Mouse (Mus musculus): ENCODE measurements at regions not wholly inside any gene's neighbourhood (a gene's known extent, or its start where the extent isn't known, plus 50 kb on each side); places are given as distances from the start of the nearest gene placed in this dataset.

DNA sequence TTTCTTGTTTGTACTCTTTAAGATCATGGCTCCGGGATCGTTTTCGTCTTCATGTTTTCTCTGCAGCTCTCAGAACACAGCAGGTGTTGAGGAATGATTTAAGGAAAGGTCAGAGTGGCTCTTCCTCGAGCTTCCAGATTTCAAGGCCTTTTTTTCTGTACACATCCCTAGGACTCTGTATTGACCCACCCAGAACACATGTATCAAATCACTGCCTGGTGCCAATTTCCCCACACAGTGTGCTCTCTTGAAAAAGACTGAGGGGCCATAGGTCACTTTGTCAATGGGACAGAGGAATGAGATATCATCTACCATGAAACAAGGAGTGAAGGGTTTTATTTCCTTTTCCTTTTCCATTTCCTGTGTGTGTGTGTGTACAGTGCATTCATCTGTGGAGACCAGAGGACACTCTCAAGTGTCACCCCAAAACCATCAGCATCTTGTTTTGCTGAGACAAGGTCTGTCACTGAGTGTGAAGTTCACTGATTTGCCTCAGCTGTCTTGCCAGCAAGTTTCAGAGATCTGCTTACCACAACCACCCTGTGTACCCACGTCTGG, 157.4 kb upstream of the Cxcr4 start:
- Histone ChIP-seq H3K27ac (ENCODE audit: insufficient read depth, low read length) (no peak overlapping the region), H3K27me3 (ENCODE audit: control insufficient read depth, insufficient read depth, low read length, poor library complexity, severe bottlenecking) (no peaks in the 10 kb centered on the region), H3K9ac (ENCODE audit: low read depth, poor library complexity, severe bottlenecking) (no peak overlapping the region), H3K4me3 (ENCODE audit: low read depth, low read length) (no peak overlapping the region), H3K36me3 (ENCODE audit: control insufficient read depth, insufficient read depth, low read length, poor library complexity, severe bottlenecking) (no peaks in the 10 kb centered on the region), H3K9me3 (replicated peaks; ENCODE audit: control insufficient read depth, insufficient read depth, low read length, poor library complexity, severe bottlenecking) (no peaks in the 10 kb centered on the region), H3K4me1 (ENCODE audit: control insufficient read depth, insufficient read depth, low read length) (no peaks in the 10 kb centered on the region)
- TF ChIP-seq CTCF (IDR thresholded peaks at IDR 0.05; ENCODE audit: low read depth, low read length) (no peak), POLR2A (IDR thresholded peaks at IDR 0.05; ENCODE audit: insufficient read depth, low read length) (no peak), EP300 (IDR thresholded peaks at IDR 0.05; ENCODE audit: insufficient read depth, low read depth, low read length) (no peak)

DNA sequence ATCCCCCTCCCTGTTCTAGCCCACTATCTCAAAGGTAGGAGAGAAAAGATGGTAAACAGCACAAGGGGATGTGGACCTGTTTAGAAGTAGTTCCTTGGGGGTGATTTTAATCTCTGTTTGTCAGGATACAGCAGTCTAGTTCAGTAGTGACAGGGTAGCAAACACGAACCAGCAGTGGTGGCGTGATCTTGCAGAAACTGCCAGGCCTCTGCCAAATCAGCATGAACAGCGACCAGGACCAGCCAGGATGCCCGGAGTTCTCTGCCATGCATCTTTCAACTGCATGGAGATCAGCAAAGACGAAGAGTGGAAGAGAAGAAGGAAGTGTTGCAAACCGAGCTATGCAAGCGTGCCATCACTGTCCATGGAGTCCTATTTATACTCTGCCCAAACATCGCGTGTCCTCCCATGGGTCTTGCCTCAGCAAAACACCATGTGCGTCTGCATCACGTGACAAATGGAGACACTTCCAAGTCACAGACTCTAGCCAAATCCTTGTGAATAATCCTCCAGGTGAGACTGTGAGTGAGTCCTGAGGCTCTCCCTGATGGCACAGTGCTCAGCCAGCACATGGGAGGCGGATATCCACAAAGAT, 155.2 kb upstream of the Cxcr4 start:
- Histone ChIP-seq H3K9me3 (replicated peaks; ENCODE audit: control insufficient read depth, insufficient read depth, low read length, poor library complexity, severe bottlenecking) (no peaks in the 10 kb centered on the region), H3K36me3 (ENCODE audit: control insufficient read depth, insufficient read depth, low read length, poor library complexity, severe bottlenecking) (no peaks in the 10 kb centered on the region), H3K27ac (ENCODE audit: insufficient read depth, low read length) (no peak overlapping the region), H3K4me3 (ENCODE audit: low read depth, low read length) (no peak overlapping the region), H3K4me1 (ENCODE audit: control insufficient read depth, insufficient read depth, low read length) (no peaks in the 10 kb centered on the region), H3K9ac (ENCODE audit: low read depth, poor library complexity, severe bottlenecking) (no peak overlapping the region), H3K27me3 (ENCODE audit: control insufficient read depth, insufficient read depth, low read length, poor library complexity, severe bottlenecking) (no peaks in the 10 kb centered on the region)
- TF ChIP-seq POLR2A (IDR thresholded peaks at IDR 0.05; ENCODE audit: insufficient read depth, low read length) (no peak), CTCF (IDR thresholded peaks at IDR 0.05; ENCODE audit: low read depth, low read length) (no peak), EP300 (IDR thresholded peaks at IDR 0.05; ENCODE audit: insufficient read depth, low read depth, low read length) (no peak)

DNA sequence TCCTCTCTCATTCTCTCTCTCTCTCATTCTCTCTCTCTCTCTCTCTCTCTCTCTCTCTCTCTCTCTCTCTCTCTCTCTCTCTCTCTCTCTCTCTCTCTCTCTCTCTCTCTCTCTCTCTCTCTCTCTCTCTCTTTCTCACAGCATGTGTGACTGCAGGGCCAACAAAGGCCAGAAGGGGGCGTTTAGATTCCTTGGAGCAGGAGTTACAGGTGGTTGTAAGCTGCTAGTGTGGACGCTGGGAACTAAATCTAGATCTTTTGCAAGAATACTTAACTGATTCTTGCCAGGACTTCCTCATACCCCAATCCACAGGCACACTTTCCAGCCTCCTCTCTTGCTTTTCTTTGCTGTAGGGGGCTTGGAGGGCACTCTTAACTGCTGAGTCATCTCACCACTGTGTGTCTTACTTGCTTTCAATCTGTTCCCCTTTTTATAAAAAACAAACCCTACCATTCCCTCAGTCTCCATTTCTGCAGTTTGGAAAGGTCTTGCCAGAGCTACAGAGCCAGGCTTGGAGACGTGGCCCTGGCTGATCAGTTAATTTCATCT, 154.4 kb upstream of the Cxcr4 start:
- TF ChIP-seq CTCF (IDR thresholded peaks at IDR 0.05; ENCODE audit: low read depth, low read length) (peak; percentile 2), POLR2A (IDR thresholded peaks at IDR 0.05; ENCODE audit: insufficient read depth, low read length) (no peak)
- Histone ChIP-seq H3K27me3 (ENCODE audit: control insufficient read depth, insufficient read depth, low read length, poor library complexity, severe bottlenecking) (no peaks in the 10 kb centered on the region), H3K4me3 (ENCODE audit: low read depth, low read length) (no peak overlapping the region), H3K4me1 (ENCODE audit: control insufficient read depth, insufficient read depth, low read length) (no peaks in the 10 kb centered on the region), H3K27ac (ENCODE audit: insufficient read depth, low read length) (no peak overlapping the region), H3K36me3 (ENCODE audit: control insufficient read depth, insufficient read depth, low read length, poor library complexity, severe bottlenecking) (no peaks in the 10 kb centered on the region), H3K9ac (ENCODE audit: low read depth, poor library complexity, severe bottlenecking) (no peak overlapping the region), H3K9me3 (replicated peaks; ENCODE audit: control insufficient read depth, insufficient read depth, low read length, poor library complexity, severe bottlenecking) (no peaks in the 10 kb centered on the region)

DNA sequence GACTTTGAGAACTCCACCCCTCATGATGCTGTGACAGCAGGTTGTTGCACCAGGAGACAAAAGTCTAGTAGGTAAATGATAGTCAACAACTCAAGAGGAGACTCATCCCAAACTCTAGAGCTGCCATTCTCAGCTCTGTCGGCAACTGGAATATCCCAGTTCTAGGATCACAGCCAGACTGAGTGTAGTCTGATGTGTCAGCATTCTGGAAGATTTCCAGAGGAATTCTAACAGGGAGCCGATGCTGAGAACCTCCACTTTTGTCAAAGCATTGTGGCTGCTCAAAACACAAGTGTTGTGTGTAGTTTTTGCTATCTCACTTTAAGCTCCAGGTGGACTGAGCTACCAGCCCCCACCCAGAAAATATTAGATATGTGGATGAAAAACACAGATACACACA, 148.5 kb upstream of the Cxcr4 start:
- TF ChIP-seq CTCF (IDR thresholded peaks at IDR 0.05; ENCODE audit: low read depth, low read length) = no peak
- TF ChIP-seq POLR2A (IDR thresholded peaks at IDR 0.05; ENCODE audit: insufficient read depth, low read length) = no peak
- no peak for TF ChIP-seq EP300 (IDR thresholded peaks at IDR 0.05; ENCODE audit: insufficient read depth, low read depth, low read length)

DNA sequence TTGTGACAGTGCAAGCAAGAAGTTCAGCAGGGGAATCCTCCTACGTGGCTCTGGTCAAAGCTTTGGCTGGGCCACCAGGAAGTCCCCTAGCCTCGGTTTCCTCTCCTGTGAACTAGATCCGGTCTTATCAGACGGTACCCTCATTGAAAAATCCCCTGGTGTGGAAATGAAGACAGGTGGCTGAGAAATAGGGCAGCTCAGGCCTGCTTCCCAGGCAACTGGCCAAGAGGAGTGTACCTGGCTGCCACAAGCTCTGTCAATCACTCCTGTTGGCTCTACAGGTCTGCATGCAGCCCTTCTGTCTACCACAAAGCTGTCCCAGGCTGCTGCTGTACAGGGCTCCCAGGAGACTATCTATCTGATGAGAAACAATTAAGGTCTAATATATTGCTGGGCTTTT, 146.1 kb upstream of the Cxcr4 start:
- H3K27ac ChIP-seq (ENCODE audit: insufficient read depth, low read length) = no peak overlapping the region
- no peak for TF ChIP-seq EP300 (IDR thresholded peaks at IDR 0.05; ENCODE audit: insufficient read depth, low read depth, low read length)
- no peak for TF ChIP-seq CTCF (IDR thresholded peaks at IDR 0.05; ENCODE audit: low read depth, low read length)
- TF ChIP-seq POLR2A (IDR thresholded peaks at IDR 0.05; ENCODE audit: insufficient read depth, low read length) = no peak
- no peak overlapping the region for H3K9ac ChIP-seq (ENCODE audit: low read depth, poor library complexity, severe bottlenecking)
- no peaks in the 10 kb centered on the region for H3K4me1 ChIP-seq (ENCODE audit: control insufficient read depth, insufficient read depth, low read length)
- no peak overlapping the region for H3K4me3 ChIP-seq (ENCODE audit: low read depth, low read length)
- no peaks in the 10 kb centered on the region for H3K9me3 ChIP-seq (replicated peaks; ENCODE audit: control insufficient read depth, insufficient read depth, low read length, poor library complexity, severe bottlenecking)
- no peaks in the 10 kb centered on the region for H3K27me3 ChIP-seq (ENCODE audit: control insufficient read depth, insufficient read depth, low read length, poor library complexity, severe bottlenecking)
- no peaks in the 10 kb centered on the region for H3K36me3 ChIP-seq (ENCODE audit: control insufficient read depth, insufficient read depth, low read length, poor library complexity, severe bottlenecking)

More for the DNA sequence above, 148.5 kb upstream of the Cxcr4 start:
- H3K4me3 ChIP-seq (ENCODE audit: low read depth, low read length) = no peak overlapping the region
- H3K36me3 ChIP-seq (ENCODE audit: control insufficient read depth, insufficient read depth, low read length, poor library complexity, severe bottlenecking) = no peaks in the 10 kb centered on the region
- no peaks in the 10 kb centered on the region for H3K4me1 ChIP-seq (ENCODE audit: control insufficient read depth, insufficient read depth, low read length)
- no peaks in the 10 kb centered on the region for H3K27me3 ChIP-seq (ENCODE audit: control insufficient read depth, insufficient read depth, low read length, poor library complexity, severe bottlenecking)
- no peak overlapping the region for H3K27ac ChIP-seq (ENCODE audit: insufficient read depth, low read length)
- no peak overlapping the region for H3K9ac ChIP-seq (ENCODE audit: low read depth, poor library complexity, severe bottlenecking)
- no peaks in the 10 kb centered on the region for H3K9me3 ChIP-seq (replicated peaks; ENCODE audit: control insufficient read depth, insufficient read depth, low read length, poor library complexity, severe bottlenecking)

GRCm38 (mm10) chr1:128734857-128735256, 142.8 kb upstream of the Cxcr4 start:
- no peak overlapping the region for H3K9ac ChIP-seq (ENCODE audit: low read depth, poor library complexity, severe bottlenecking)
- no peak overlapping the region for H3K4me3 ChIP-seq (ENCODE audit: low read depth, low read length)
- no peaks in the 10 kb centered on the region for H3K9me3 ChIP-seq (replicated peaks; ENCODE audit: control insufficient read depth, insufficient read depth, low read length, poor library complexity, severe bottlenecking)
- no peaks in the 10 kb centered on the region for H3K27me3 ChIP-seq (ENCODE audit: control insufficient read depth, insufficient read depth, low read length, poor library complexity, severe bottlenecking)
- H3K4me1 ChIP-seq (ENCODE audit: control insufficient read depth, insufficient read depth, low read length) = no peaks in the 10 kb centered on the region
- H3K27ac ChIP-seq (ENCODE audit: insufficient read depth, low read length) = no peak overlapping the region
- no peak for TF ChIP-seq EP300 (IDR thresholded peaks at IDR 0.05; ENCODE audit: insufficient read depth, low read depth, low read length)
- TF ChIP-seq CTCF (IDR thresholded peaks at IDR 0.05; ENCODE audit: low read depth, low read length) = no peak
- no peak for TF ChIP-seq POLR2A (IDR thresholded peaks at IDR 0.05; ENCODE audit: insufficient read depth, low read length)
- H3K36me3 ChIP-seq (ENCODE audit: control insufficient read depth, insufficient read depth, low read length, poor library complexity, severe bottlenecking) = no peaks in the 10 kb centered on the region

All from ES-Bruce4 (cell line).